Mouse (Mus musculus) heart, embryonic 14.5 days (tissue): ENCODE measurements around the gene Grhpr. TPM values are rescaled to one million over a fixed set of nuclear protein-coding genes. Genes with fewer than 3 reads are reported as not detected.
"Not testable (repeated sequence)": the region's sequence is repeated elsewhere in the genome, so short reads cannot be mapped to it uniquely, and the experiment has no call there.

ENCODE experiments used
- ATAC-seq: fragments of 200-750 bp; cut with Nextera tagmentation; 2 replicates; pipeline ENCODE4 v1.8.0; 2017; ENCODE audit warnings: low read depth, moderate TSS enrichment; ENCODE audit not compliant: insufficient number of reproducible peaks, insufficient read depth, low FRiP score
- H3K27ac ChIP-seq, 2 experiments: fragments of 200-500 bp in 1 of 2; fragments of 300-500 bp in 1 of 2; sonication (generic) in 1 of 2; replicated peaks in 1 of 2; 2 replicates each; pipeline ENCODE4 v1.5.1; 2012 to 2014; ENCODE audit warnings: low read depth in 2 of 2, low read length in 2 of 2, control low read depth in 1 of 2, mild to moderate bottlenecking in 1 of 2, mixed read lengths in 1 of 2; ENCODE audit not compliant: control insufficient read depth in 1 of 2, insufficient read depth in 1 of 2
- H3K27me3 ChIP-seq: fragments of 300-500 bp; sonication (generic); 2 replicates; pipeline ENCODE4 v1.6.1; 2014; ENCODE audit warnings: mild to moderate bottlenecking, low read length, control low read depth; ENCODE audit not compliant: control insufficient read depth, insufficient read depth
- H3K36me3 ChIP-seq: fragments of 300-500 bp; sonication (generic); 2 replicates; pipeline ENCODE4 v1.6.1; 2014; ENCODE audit warnings: mild to moderate bottlenecking, control low read depth, low read length, mixed read lengths; ENCODE audit not compliant: control insufficient read depth, insufficient read depth
- H3K4me1 ChIP-seq, 2 experiments: fragments of 200-500 bp in 1 of 2; fragments of 300-500 bp in 1 of 2; sonication (generic) in 1 of 2; 2 replicates each; pipeline ENCODE4 v1.6.1; 2012 to 2014; ENCODE audit warnings: low read length in 2 of 2, control low read depth in 1 of 2, mixed read lengths in 1 of 2; ENCODE audit not compliant: control insufficient read depth in 2 of 2, insufficient read depth in 2 of 2
- H3K4me2 ChIP-seq: fragments of 300-500 bp; sonication (generic); 2 replicates; pipeline ENCODE4 v1.6.1; 2014; ENCODE audit warnings: mild to moderate bottlenecking, low read length
- H3K4me3 ChIP-seq, 2 experiments: fragments of 200-500 bp in 1 of 2; fragments of 300-500 bp in 1 of 2; sonication (generic) in 1 of 2; 2 replicates each; pipeline ENCODE4 v1.5.1; 2012 to 2014; ENCODE audit warnings: low read length in 2 of 2, mild to moderate bottlenecking in 2 of 2, control low read depth in 1 of 2, low read depth in 1 of 2, moderate library complexity in 1 of 2; ENCODE audit not compliant: control insufficient read depth in 1 of 2, insufficient read depth in 1 of 2
- H3K9ac ChIP-seq: fragments of 300-500 bp; sonication (generic); 2 replicates; pipeline ENCODE4 v1.6.1; 2014; ENCODE audit warnings: mild to moderate bottlenecking, low read length
- H3K9me3 ChIP-seq: fragments of 300-500 bp; sonication (generic); 2 replicates; pipeline ENCODE4 v1.6.1; 2016; ENCODE audit warnings: low read length, control low read depth; ENCODE audit not compliant: control insufficient read depth
- WGBS: fragments of 180-500 bp; shearing (Covaris S2); extraction: QIAGEN DNeasy Blood & Tissue Kit; methylation state at CpG from one replicate; pipeline ENCODE4 v1.1.7; 2014; 5-methylcytosine and 5-hydroxymethylcytosine counted together
- polyA plus RNA-seq: library from polyadenylated mRNA; unstranded; fragments of >200 nt; fragmentation: Nextera tagmentation; extraction: Ambion mirVana; gene quantifications from 2 replicates; pipeline ENCODE4 v1.2.1, GENCODE M21; 2014

The Grhpr gene
- polyA plus RNA-seq, 1 experiment from 2014 or later = 88.7 TPM

DNA sequence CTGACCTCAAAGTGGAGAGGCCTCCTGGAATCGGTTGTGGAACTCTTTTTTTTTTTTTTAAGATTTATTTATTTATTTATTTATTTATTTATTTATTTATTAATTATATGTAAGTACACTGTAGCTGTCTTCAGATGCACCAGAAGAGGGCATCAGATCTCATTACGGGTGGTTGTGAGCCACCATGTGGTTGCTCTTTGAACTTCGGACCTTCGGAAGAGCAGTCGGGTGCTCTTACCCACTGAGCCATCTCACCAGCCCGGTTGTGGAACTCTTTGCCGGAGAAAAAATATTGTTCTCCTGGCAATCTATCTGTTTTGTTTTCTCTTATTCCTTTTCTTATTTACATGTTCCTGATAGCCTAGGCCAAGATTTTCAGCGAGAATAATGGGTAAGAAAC is 57.7 kb downstream of the Grhpr start:
- Histone ChIP-seq H3K27ac (peak overlapping the region; percentile 99), H3K4me1 (peaks cover 29 to 30% of the 10 kb centered on the region in 2 experiments), H3K9ac (peak overlapping the region; percentile 49; the same call in 1 of the 2 replicates), H3K36me3 (peaks cover 70% of the 10 kb centered on the region)
- H3K9me3 ChIP-seq, H3K4me2 ChIP-seq, H3K4me3 ChIP-seq, ATAC-seq, H3K27me3 ChIP-seq: not testable (repeated sequence)
- 45% methylated on average over 8 of the region's 8 CpGs for WGBS

DNA sequence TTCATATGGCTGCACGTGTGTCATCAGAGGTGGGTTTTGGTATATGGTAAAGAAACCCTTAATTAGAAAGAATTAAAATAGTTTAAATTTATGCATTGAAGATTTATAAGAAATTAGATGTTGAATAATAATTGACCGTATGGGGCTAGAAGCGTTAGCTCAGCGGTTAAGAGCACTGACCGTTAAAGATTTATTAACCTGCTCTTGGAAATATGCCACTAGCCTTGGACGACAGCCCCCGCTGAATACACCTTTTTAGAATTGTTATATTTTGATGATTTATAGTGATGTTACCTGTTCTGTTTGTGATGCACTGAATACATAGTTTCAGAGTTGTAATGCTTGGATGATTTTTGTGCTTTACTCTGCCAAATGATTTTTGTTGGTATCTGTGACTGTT is 58.4 kb downstream of the Grhpr start:
- H3K9ac ChIP-seq, ATAC-seq, H3K9me3 ChIP-seq, H3K27me3 ChIP-seq, H3K27ac ChIP-seq, H3K4me2 ChIP-seq, H3K4me3 ChIP-seq: not testable (repeated sequence)
- Histone ChIP-seq H3K36me3 (peaks cover 71% of the 10 kb centered on the region), H3K4me1 (peaks cover 29% of the 10 kb centered on the region in 2 experiments)
- whole genome bisulfite sequencing = 94% methylated on average over 7 of the region's 7 CpGs

Other genes with a start within 250 kb of the Grhpr start
- 24.9 and 26.2 TPM in 2 replicates for gene Zcchc7, start 225.5 kb upstream of the Grhpr start, polyA plus RNA-seq
- 17.2 and 17.6 TPM in 2 replicates for gene Zbtb5, start 31.0 kb downstream of the Grhpr start, polyA plus RNA-seq
- gene Polr1e, start 37.2 kb downstream of the Grhpr start, polyA plus RNA-seq = 72.4 and 73.1 TPM in 2 replicates
- gene Fbxo10, start 103.2 kb downstream of the Grhpr start, polyA plus RNA-seq = 12.5 and 14.5 TPM in 2 replicates
- gene Tomm5, start 126.7 kb downstream of the Grhpr start, polyA plus RNA-seq = 247 and 250 TPM in 2 replicates
- 2.5 and 2.6 TPM in 2 replicates for gene Frmpd1, start 203.5 kb downstream of the Grhpr start, polyA plus RNA-seq